Comparison of ENCODE assay signal across 26 mouse cellular contexts in the genomic region with DNA sequence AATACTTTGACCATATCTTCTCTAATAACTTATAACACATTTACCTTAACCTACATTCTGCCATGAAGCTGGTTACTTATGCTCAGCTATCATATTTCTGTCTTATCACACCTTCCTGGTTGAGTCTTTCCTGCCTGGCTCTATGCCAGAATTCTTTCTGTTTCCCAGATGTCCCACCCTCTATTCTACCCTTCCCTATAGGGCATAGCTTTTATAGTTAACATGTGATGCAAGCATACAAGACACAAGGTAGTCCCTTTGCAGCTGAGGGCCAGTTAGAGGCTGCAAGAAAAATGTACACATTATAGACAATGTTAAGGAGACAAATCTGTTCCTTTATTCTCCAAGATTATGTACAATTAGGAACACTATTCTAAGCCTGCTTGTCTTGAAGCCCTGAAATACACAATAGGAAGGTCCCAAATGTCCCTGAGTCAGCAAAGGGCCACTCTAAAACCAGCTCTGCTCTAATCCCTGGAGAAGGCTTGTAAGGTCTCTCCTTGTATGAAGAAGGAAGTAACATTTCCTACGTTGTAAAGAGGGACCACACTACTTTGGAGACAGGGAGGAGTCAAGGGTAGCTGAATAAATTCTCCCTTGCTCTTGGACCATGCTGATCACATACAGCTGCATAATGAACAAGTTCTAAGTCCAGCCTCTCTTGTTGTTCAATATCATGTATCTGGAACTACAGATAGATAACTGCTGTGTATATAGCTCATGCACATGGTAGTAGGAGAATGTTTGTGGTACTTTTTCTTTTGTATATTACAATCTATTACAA.
DNase-seq lines count a peak whose midpoint lies in the region; ATAC-seq and TF ChIP-seq lines count a peak whose summit lies in the region.
"Had no signal": no experiment of that assay in that cellular context is flagged by ENCODE, and none has a peak within 500 bp of the region (broad histone marks: within the 10 kb centered on the region; RNA-seq: fewer than 3 reads in every experiment).

No protein-coding gene starts in this region.

- TF ChIP-seq CTCF in forebrain, postnatal 0 days (IDR thresholded peaks at IDR 0.05; ENCODE audit: low read depth), result no peak
- no peak for TF ChIP-seq CTCF in stomach, postnatal 0 days (IDR thresholded peaks at IDR 0.05; ENCODE audit: low read depth)
- TF ChIP-seq CTCF in gastrocnemius, adult 2 months (IDR thresholded peaks at IDR 0.05), result no peak

- H3K4me2 ChIP-seq in forebrain, postnatal 0 days (ENCODE audit: low read depth), result no peak overlapping the region
- H3K4me2 ChIP-seq in forebrain, embryonic 14.5 days (ENCODE audit: low read length), result no peak overlapping the region
- H3K4me2 ChIP-seq in intestine, embryonic 14.5 days (ENCODE audit: low read length), result no peak overlapping the region
- H3K4me2 ChIP-seq in stomach, postnatal 0 days (replicated peaks; ENCODE audit: low read depth), result no peak overlapping the region
- H3K4me2 ChIP-seq: embryonic facial prominence, embryonic 15.5 days; forebrain, embryonic 15.5 days; hindbrain, embryonic 12.5 days had no signal

- peak; percentile 6 for DNase-seq in forebrain, postnatal 0 days
- no peak for DNase-seq in forebrain, embryonic 14.5 days (ENCODE audit: low spot score)
- DNase-seq in intestine, embryonic 14.5 days (ENCODE audit: low spot score), result no peak
- DNase-seq in large intestine, adult 2 months (ENCODE audit: low read depth, low spot score), result peak; percentile 45
- DNase-seq in stomach, postnatal 0 days (ENCODE audit: low spot score), result peak; percentile 18
- DNase-seq in gastrocnemius, adult 2 months, result no peak
- no peak for DNase-seq in cerebellum, postnatal 14 days
- DNase-seq: adrenal gland, adult 2 months; adrenal gland, postnatal 36 days; cerebellum, adult 11-12 months; cerebellum, adult 9-10 months; cerebellum, postnatal 36 days; gastrocnemius, postnatal 36 days; heart, adult 18-20 months; heart, postnatal 10 days; heart, postnatal 4 days had no signal

- H3K27ac ChIP-seq in forebrain, postnatal 0 days (ENCODE audit: low read depth, low read length), result no peak overlapping the region
- no peak overlapping the region for H3K27ac ChIP-seq in forebrain, embryonic 14.5 days (ENCODE audit: low read depth, low read length)
- H3K27ac ChIP-seq in intestine, embryonic 14.5 days (ENCODE audit: low read depth), result no peak overlapping the region
- no peak overlapping the region for H3K27ac ChIP-seq in stomach, postnatal 0 days (replicated peaks)
- H3K27ac ChIP-seq in gastrocnemius, adult 2 months, result no peak overlapping the region
- H3K27ac ChIP-seq: embryonic facial prominence, embryonic 15.5 days; forebrain, embryonic 10.5 days; forebrain, embryonic 15.5 days; heart, embryonic 10.5 days; hindbrain, embryonic 12.5 days had no signal

- no peaks in the 10 kb centered on the region for H3K9me3 ChIP-seq in forebrain, postnatal 0 days (ENCODE audit: low read length)
- H3K9me3 ChIP-seq in forebrain, embryonic 14.5 days (replicated peaks; ENCODE audit: control insufficient read depth, low read length), result no peaks in the 10 kb centered on the region
- no peaks in the 10 kb centered on the region for H3K9me3 ChIP-seq in intestine, embryonic 14.5 days (ENCODE audit: control insufficient read depth, low read length)
- no peaks in the 10 kb centered on the region for H3K9me3 ChIP-seq in stomach, postnatal 0 days (ENCODE audit: control insufficient read depth, low read length)
- H3K9me3 ChIP-seq: embryonic facial prominence, embryonic 15.5 days; forebrain, embryonic 15.5 days; hindbrain, embryonic 12.5 days had no signal

- no peaks in the 10 kb centered on the region for H3K27me3 ChIP-seq in forebrain, postnatal 0 days (ENCODE audit: insufficient read depth, low read length)
- H3K27me3 ChIP-seq in forebrain, embryonic 14.5 days (replicated peaks; ENCODE audit: control insufficient read depth, insufficient read depth, low read length), result no peaks in the 10 kb centered on the region
- H3K27me3 ChIP-seq in intestine, embryonic 14.5 days (replicated peaks; ENCODE audit: control insufficient read depth, insufficient read depth, low read length), result no peaks in the 10 kb centered on the region
- no peaks in the 10 kb centered on the region for H3K27me3 ChIP-seq in stomach, postnatal 0 days (ENCODE audit: control insufficient read depth, insufficient read depth, low read length)
- H3K27me3 ChIP-seq: CH12.LX; embryonic facial prominence, embryonic 15.5 days; forebrain, embryonic 15.5 days; hindbrain, embryonic 12.5 days had no signal

- no peaks in the 10 kb centered on the region for H3K4me1 ChIP-seq in forebrain, postnatal 0 days (ENCODE audit: insufficient read depth)
- H3K4me1 ChIP-seq in forebrain, embryonic 14.5 days (ENCODE audit: control insufficient read depth, insufficient read depth, low read length), result no peaks in the 10 kb centered on the region
- no peaks in the 10 kb centered on the region for H3K4me1 ChIP-seq in intestine, embryonic 14.5 days (replicated peaks; ENCODE audit: control insufficient read depth, insufficient read depth, low read length)
- H3K4me1 ChIP-seq in stomach, postnatal 0 days (replicated peaks; ENCODE audit: control insufficient read depth, insufficient read depth), result no peaks in the 10 kb centered on the region
- H3K4me1 ChIP-seq: embryonic facial prominence, embryonic 15.5 days; forebrain, embryonic 10.5 days; forebrain, embryonic 15.5 days; heart, embryonic 10.5 days; hindbrain, embryonic 12.5 days had no signal

- no peak overlapping the region for H3K4me3 ChIP-seq in forebrain, postnatal 0 days (ENCODE audit: low read depth, low read length)
- H3K4me3 ChIP-seq in forebrain, embryonic 14.5 days (ENCODE audit: low read depth, low read length), result no peak overlapping the region
- H3K4me3 ChIP-seq in intestine, embryonic 14.5 days (ENCODE audit: low read depth, low read length), result no peak overlapping the region
- no peak overlapping the region for H3K4me3 ChIP-seq in stomach, postnatal 0 days (ENCODE audit: low read depth, low read length)
- H3K4me3 ChIP-seq in gastrocnemius, adult 2 months, result no peak overlapping the region
- H3K4me3 ChIP-seq: embryonic facial prominence, embryonic 15.5 days; erythroblast, embryonic 14.5 days; forebrain, embryonic 10.5 days; forebrain, embryonic 15.5 days; heart, embryonic 10.5 days; hindbrain, embryonic 12.5 days had no signal

- H3K36me3 ChIP-seq in forebrain, postnatal 0 days (ENCODE audit: insufficient read depth), result no peaks in the 10 kb centered on the region
- no peaks in the 10 kb centered on the region for H3K36me3 ChIP-seq in forebrain, embryonic 14.5 days (ENCODE audit: control insufficient read depth, insufficient read depth, low read length)
- no peaks in the 10 kb centered on the region for H3K36me3 ChIP-seq in intestine, embryonic 14.5 days (ENCODE audit: control insufficient read depth, insufficient read depth, low read length)
- H3K36me3 ChIP-seq in stomach, postnatal 0 days (ENCODE audit: control insufficient read depth, insufficient read depth, low read length), result no peaks in the 10 kb centered on the region
- H3K36me3 ChIP-seq: embryonic facial prominence, embryonic 15.5 days; forebrain, embryonic 10.5 days; forebrain, embryonic 15.5 days; heart, embryonic 10.5 days; hindbrain, embryonic 12.5 days had no signal

- no peak for TF ChIP-seq EP300 in stomach, postnatal 0 days (optimal IDR thresholded peaks at IDR 0.05)

- intact Hi-C loops in gastrocnemius, adult 2 months (cut with DNase I), result no loop called here

- no peak overlapping the region for H3K9ac ChIP-seq in forebrain, postnatal 0 days
- no peak overlapping the region for H3K9ac ChIP-seq in forebrain, embryonic 14.5 days (ENCODE audit: low read length)
- no peak overlapping the region for H3K9ac ChIP-seq in intestine, embryonic 14.5 days (ENCODE audit: low read length)
- no peak overlapping the region for H3K9ac ChIP-seq in stomach, postnatal 0 days (ENCODE audit: low read length)
- H3K9ac ChIP-seq: embryonic facial prominence, embryonic 15.5 days; forebrain, embryonic 15.5 days; hindbrain, embryonic 12.5 days had no signal

- 74% methylated on average over 1 of the region's 1 CpGs for WGBS in forebrain, postnatal 0 days
- WGBS in forebrain, embryonic 14.5 days, result 65% methylated on average over 1 of the region's 1 CpGs
- WGBS in intestine, embryonic 14.5 days, result 60% methylated on average over 1 of the region's 1 CpGs
- 14% methylated on average over 1 of the region's 1 CpGs for WGBS in large intestine, adult 2 months
- WGBS in stomach, postnatal 0 days, result 45% methylated on average over 1 of the region's 1 CpGs

- no peak for ATAC-seq in forebrain, postnatal 0 days
- ATAC-seq in forebrain, embryonic 14.5 days, result no peak
- 0 out of 2 replicates have a peak, but pooled peaks have one; percentile 53 for ATAC-seq in intestine, embryonic 14.5 days (replicated peaks; ENCODE audit: low FRiP score, low TSS enrichment, low read depth)
- ATAC-seq in stomach, postnatal 0 days (ENCODE audit: low FRiP score, low TSS enrichment), result peak; percentile 87
- ATAC-seq in cerebellum, adult (ENCODE audit: insufficient number of reproducible peaks, low FRiP score, low TSS enrichment), result no peak
- ATAC-seq: forebrain, embryonic 15.5 days; hindbrain, embryonic 16.5 days; inflammation-experienced regulatory T-cells, adult 6 months had no signal

Comparison
In these comparisons a context has a peak if more than half of its experiments do, and no peak if none do; other contexts are left out.
1. DNase-seq: peak in forebrain, postnatal 0 days (single experiment), large intestine, adult 2 months (single experiment) and stomach, postnatal 0 days (single experiment); none in forebrain, embryonic 14.5 days (single experiment), intestine, embryonic 14.5 days (single experiment), gastrocnemius, adult 2 months (single experiment) and cerebellum, postnatal 14 days (0 of 2).
2. ATAC-seq: peak in intestine, embryonic 14.5 days (single experiment) and stomach, postnatal 0 days (single experiment); none in forebrain, postnatal 0 days (single experiment), forebrain, embryonic 14.5 days (single experiment) and cerebellum, adult (single experiment).